Mouse (Mus musculus): ENCODE data around the gene Rpl35.

Rpl35 gene

GRCm38 (mm10) chr2:38999381-38999780 lies 6.0 kb downstream of the Rpl35 start:
- in situ Hi-C loops (cut with MboI, MseI): loop anchor here (5.0 to 10.0 kb wide), 3 partner anchors 67 to 205 kb away; partner anchors contain the start of gene Olfml2a (in 2 of the 2)

- in situ Hi-C loops (cut with MboI, MseI): loop anchor here (5.0 to 10.0 kb wide), 3 partner anchors 65 to 203 kb away; partner anchors contain the start of gene Olfml2a (in 2 of the 2)
These were observed 7.7 kb downstream of the Rpl35 start, which contains the start of gene Wdr38 for GRCm38 (mm10) chr2:38997386-38998374. Wdr38 (plus strand) TSS chr2:38997476.

- in situ Hi-C loops (cut with MboI, MseI): loop anchor here (5.0 to 10.0 kb wide), 3 partner anchors 168 to 198 kb away; no protein-coding TSS in a partner anchor
These were observed 13.0 kb downstream of the Rpl35 start for GRCm38 (mm10) chr2:38992452-38992851.

GRCm38 (mm10) chr2:38992004-38992403 lies 13.4 kb downstream of the Rpl35 start:
- in situ Hi-C loops (cut with MboI, MseI): loop anchor here (5.0 to 10.0 kb wide), 3 partner anchors 167 to 197 kb away; no protein-coding TSS in a partner anchor

- in situ Hi-C loops (cut with MboI, MseI): no loop called here
These were observed 16.5 kb downstream of the Rpl35 start for GRCm38 (mm10) chr2:38988929-38989328.

- in situ Hi-C loops (cut with MboI, MseI): no loop called here
These were observed 17.5 kb downstream of the Rpl35 start for GRCm38 (mm10) chr2:38987803-38988510.

GRCm38 (mm10) chr2:38987371-38987770 lies 18.1 kb downstream of the Rpl35 start:
- in situ Hi-C loops (cut with MboI, MseI): no loop called here

GRCm38 (mm10) chr2:38986580-38986979 lies 18.8 kb downstream of the Rpl35 start:
- in situ Hi-C loops (cut with MboI, MseI): no loop called here

- in situ Hi-C loops (cut with MboI, MseI): no loop called here
These were observed 22.0 kb downstream of the Rpl35 start for GRCm38 (mm10) chr2:38983456-38983855.

GRCm38 (mm10) chr2:38977837-38978236 lies 27.6 kb downstream of the Rpl35 start:
- in situ Hi-C loops (cut with MboI, MseI): no loop called here

GRCm38 (mm10) chr2:38975941-38976805 lies 29.3 kb downstream of the Rpl35 start:
- in situ Hi-C loops (cut with MboI, MseI): no loop called here

GRCm38 (mm10) chr2:38975181-38975580 lies 30.2 kb downstream of the Rpl35 start:
- in situ Hi-C loops (cut with MboI, MseI): no loop called here

GRCm38 (mm10) chr2:38974171-38974570 lies 31.3 kb downstream of the Rpl35 start:
- in situ Hi-C loops (cut with MboI, MseI): no loop called here

GRCm38 (mm10) chr2:38973701-38974100 lies 31.7 kb downstream of the Rpl35 start:
- in situ Hi-C loops (cut with MboI, MseI): no loop called here

- in situ Hi-C loops (cut with MboI, MseI): no loop called here
These were observed 32.2 kb downstream of the Rpl35 start for GRCm38 (mm10) chr2:38973223-38973622.

- in situ Hi-C loops (cut with MboI, MseI): no loop called here
These were observed 35.4 kb downstream of the Rpl35 start for GRCm38 (mm10) chr2:38970057-38970456.

GRCm38 (mm10) chr2:38969650-38970049 lies 35.8 kb downstream of the Rpl35 start:
- in situ Hi-C loops (cut with MboI, MseI): no loop called here

- in situ Hi-C loops (cut with MboI, MseI): no loop called here
These were observed 41.2 kb downstream of the Rpl35 start for GRCm38 (mm10) chr2:38964198-38964597.

- in situ Hi-C loops (cut with MboI, MseI): no loop called here
These were observed 47.7 kb downstream of the Rpl35 start for GRCm38 (mm10) chr2:38957671-38958223.

- in situ Hi-C loops (cut with MboI, MseI): no loop called here
These were observed 49.4 kb downstream of the Rpl35 start for GRCm38 (mm10) chr2:38956062-38956461.
